Mouse (Mus musculus) liver, embryonic 15.5 days (tissue): ENCODE measurements around the gene Wwox. TPM values are rescaled to one million over a fixed set of nuclear protein-coding genes. Genes with fewer than 3 reads are reported as not detected.

ENCODE experiments used
- ATAC-seq: fragments of 200-750 bp; cut with Nextera tagmentation; 2 replicates; pipeline ENCODE4 v1.8.0; 2017; ENCODE audit warnings: moderate number of reproducible peaks, mild to moderate bottlenecking, moderate library complexity; ENCODE audit not compliant: insufficient read depth
- H3K27ac ChIP-seq: fragments of 300-500 bp; sonication (generic); replicated peaks from 2 replicates; pipeline ENCODE4 v1.5.1; 2015; ENCODE audit warnings: mild to moderate bottlenecking, inconsistent platforms
- H3K27me3 ChIP-seq: fragments of 300-500 bp; sonication (generic); 2 replicates; pipeline ENCODE4 v1.6.1; 2015; ENCODE audit warnings: mild to moderate bottlenecking, inconsistent platforms
- H3K36me3 ChIP-seq: fragments of 300-500 bp; sonication (generic); replicated peaks from 2 replicates; pipeline ENCODE4 v1.6.1; 2015; ENCODE audit warnings: moderate library complexity, mild to moderate bottlenecking, inconsistent platforms
- H3K4me1 ChIP-seq: fragments of 300-500 bp; sonication (generic); replicated peaks from 2 replicates; pipeline ENCODE4 v1.6.1; 2015; ENCODE audit warnings: inconsistent platforms
- H3K4me2 ChIP-seq: fragments of 300-500 bp; sonication (generic); 2 replicates; pipeline ENCODE4 v1.6.1; 2015; ENCODE audit warnings: moderate library complexity, mild to moderate bottlenecking, inconsistent platforms
- H3K4me3 ChIP-seq: fragments of 300-500 bp; sonication (generic); replicated peaks from 2 replicates; pipeline ENCODE4 v1.5.1; 2015; ENCODE audit warnings: mild to moderate bottlenecking, inconsistent platforms
- H3K9ac ChIP-seq: fragments of 300-500 bp; sonication (generic); 2 replicates; pipeline ENCODE4 v1.6.1; 2015; ENCODE audit warnings: moderate library complexity, mild to moderate bottlenecking, inconsistent platforms
- H3K9me3 ChIP-seq: fragments of 300-500 bp; sonication (generic); replicated peaks from 2 replicates; pipeline ENCODE4 v1.6.1; 2016; ENCODE audit warnings: inconsistent platforms
- WGBS: fragments of 180-500 bp; shearing (Covaris S2); methylation state at CpG from one replicate; pipeline ENCODE4 v1.1.7; 2015; ENCODE audit warnings: mixed read lengths; ENCODE audit not compliant: insufficient replicate concordance; 5-methylcytosine and 5-hydroxymethylcytosine counted together
- polyA plus RNA-seq: library from polyadenylated mRNA; unstranded; fragments of >200 nt; fragmentation: Nextera tagmentation; extraction: Ambion mirVana; gene quantifications from 2 replicates; pipeline ENCODE4 v1.2.1, GENCODE M21; 2015

Gene Wwox
- polyA plus RNA-seq, 1 experiment from 2014 or later: 3.5 TPM

DNA sequence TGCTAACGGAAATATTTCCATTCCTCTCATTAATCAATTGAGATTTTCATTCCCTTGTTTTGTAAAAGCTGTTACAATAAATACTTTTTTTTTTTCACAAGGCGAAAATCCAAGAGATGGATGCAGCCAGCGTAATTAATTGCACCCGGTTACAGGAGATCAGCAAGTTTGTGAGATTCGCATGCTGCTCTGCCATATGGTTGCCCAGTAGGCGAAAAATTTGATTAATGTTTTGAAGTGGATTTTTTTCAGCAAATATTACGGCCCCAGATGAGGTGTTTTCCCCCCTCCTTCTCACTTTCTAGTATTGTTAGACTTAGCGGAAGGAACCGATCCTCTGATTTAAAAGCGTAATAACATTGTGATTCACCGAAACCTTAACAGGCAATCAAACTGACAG lies 160.7 kb downstream of the Wwox start:
- 78% methylated on average over 11 of the region's 11 CpGs for WGBS
- H3K9me3 ChIP-seq: no peaks in the 10 kb centered on the region
- no peak overlapping the region for H3K9ac ChIP-seq
- H3K27ac ChIP-seq: no peak overlapping the region
- H3K4me3 ChIP-seq: no peak overlapping the region
- no peak for ATAC-seq
- H3K4me1 ChIP-seq: 0 out of 2 replicates have a peak, but pooled peaks cover 7% of the 10 kb centered on the region
- no peak overlapping the region for H3K4me2 ChIP-seq
- H3K27me3 ChIP-seq: no peaks in the 10 kb centered on the region
- no peaks in the 10 kb centered on the region for H3K36me3 ChIP-seq

DNA sequence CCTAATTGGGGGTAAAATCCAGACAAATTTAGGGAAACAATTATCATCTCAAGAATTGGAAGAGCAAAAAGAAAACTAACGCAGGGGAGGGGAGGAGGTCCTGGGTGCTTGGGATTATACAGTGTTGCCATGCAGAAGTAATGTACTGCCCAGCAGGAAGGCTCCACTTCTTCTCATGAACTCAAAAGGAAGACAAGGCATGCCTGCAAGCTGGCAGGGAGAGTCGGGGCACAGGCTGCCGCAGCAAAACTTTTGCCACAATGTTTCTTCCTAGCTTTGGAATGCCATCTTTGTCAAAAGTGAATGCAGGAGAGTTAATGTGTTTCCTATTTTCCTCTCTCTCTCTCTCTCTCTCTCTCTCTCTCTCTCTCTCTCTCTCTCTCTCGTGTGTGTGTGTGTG lies 163.6 kb downstream of the Wwox start:
- Histone ChIP-seq H3K9ac (no peak overlapping the region), H3K36me3 (no peaks in the 10 kb centered on the region), H3K4me2 (no peak overlapping the region), H3K9me3 (no peaks in the 10 kb centered on the region), H3K4me3 (no peak overlapping the region), H3K27me3 (no peaks in the 10 kb centered on the region), H3K4me1 (0 out of 2 replicates have a peak, but pooled peaks cover 7% of the 10 kb centered on the region), H3K27ac (no peak overlapping the region)
- ATAC-seq: no peak
- 62% methylated on average over 3 of the region's 4 CpGs for WGBS

DNA sequence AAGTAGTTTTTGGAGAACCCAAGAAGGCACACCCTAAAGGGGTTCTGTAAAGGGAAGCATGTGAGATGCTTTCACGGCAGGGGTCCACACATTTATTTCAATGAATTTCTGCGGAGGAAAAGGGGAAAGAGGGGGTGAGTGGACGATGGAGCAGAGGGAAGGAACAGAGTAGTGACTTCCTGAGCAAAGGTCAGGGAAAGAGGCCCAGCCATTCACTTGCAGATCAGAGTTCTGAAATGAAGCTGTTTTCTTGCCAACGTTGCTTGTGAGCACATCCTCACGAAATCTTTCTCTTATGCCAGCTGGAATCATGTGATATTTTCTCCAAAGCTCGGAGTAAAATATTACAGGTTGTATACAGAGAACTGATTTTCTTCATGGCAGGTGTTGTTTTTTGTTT lies 164.1 kb downstream of the Wwox start:
- H3K27me3 ChIP-seq: no peaks in the 10 kb centered on the region
- H3K27ac ChIP-seq: no peak overlapping the region
- no peaks in the 10 kb centered on the region for H3K36me3 ChIP-seq
- H3K4me2 ChIP-seq: no peak overlapping the region
- 34% methylated on average over 6 of the region's 6 CpGs for WGBS
- no peak overlapping the region for H3K4me3 ChIP-seq
- no peaks in the 10 kb centered on the region for H3K9me3 ChIP-seq
- no peak overlapping the region for H3K9ac ChIP-seq
- H3K4me1 ChIP-seq: 0 out of 2 replicates have a peak, but pooled peaks cover 7% of the 10 kb centered on the region
- no peak for ATAC-seq

DNA sequence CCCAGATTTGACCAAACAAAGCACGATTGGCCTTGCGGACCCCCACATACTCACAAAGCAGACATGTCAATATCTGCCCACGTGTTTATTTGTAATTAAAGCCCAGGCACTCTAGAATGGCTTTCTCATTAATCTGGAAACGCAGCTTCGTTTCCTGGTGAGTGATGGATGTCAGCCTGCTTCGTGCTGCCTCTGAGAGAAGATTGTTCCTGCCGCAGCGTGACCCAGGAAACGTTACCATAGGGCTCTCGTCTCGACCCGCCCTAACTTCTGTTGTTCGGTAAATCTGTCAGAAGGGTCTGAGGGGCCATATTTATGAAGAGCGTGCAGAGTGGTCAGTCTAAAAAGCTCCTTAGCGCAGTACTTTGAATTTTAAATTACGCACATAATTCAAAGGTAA lies 164.9 kb downstream of the Wwox start:
- Histone ChIP-seq H3K9me3 (no peaks in the 10 kb centered on the region), H3K4me2 (no peak overlapping the region), H3K27me3 (no peaks in the 10 kb centered on the region), H3K4me3 (no peak overlapping the region), H3K9ac (no peak overlapping the region), H3K4me1 (0 out of 2 replicates have a peak, but pooled peaks cover 6% of the 10 kb centered on the region), H3K27ac (no peak overlapping the region), H3K36me3 (no peaks in the 10 kb centered on the region)
- no peak for ATAC-seq
- WGBS: 67% methylated on average over 16 of the region's 16 CpGs

DNA sequence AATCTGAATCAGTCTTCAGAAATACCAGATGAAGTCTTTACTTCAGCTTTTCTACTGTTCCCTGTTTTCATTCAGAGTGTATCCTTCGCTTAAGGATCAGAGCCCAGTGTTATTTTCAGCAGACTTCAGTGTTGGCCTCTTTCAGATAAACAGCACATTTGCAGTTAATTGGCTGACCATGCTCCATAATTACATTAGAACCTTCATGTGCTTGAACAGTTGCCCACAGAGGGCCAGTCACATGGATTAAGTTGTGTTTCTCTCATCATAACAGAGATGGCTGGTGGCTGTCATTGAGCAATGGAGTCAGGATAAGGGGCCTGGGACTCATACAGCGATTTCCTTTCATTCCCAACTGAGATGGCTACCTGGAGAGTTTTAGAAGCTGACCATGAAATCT lies 166.2 kb downstream of the Wwox start:
- no peak for ATAC-seq
- WGBS: 58% methylated on average over 2 of the region's 2 CpGs

DNA sequence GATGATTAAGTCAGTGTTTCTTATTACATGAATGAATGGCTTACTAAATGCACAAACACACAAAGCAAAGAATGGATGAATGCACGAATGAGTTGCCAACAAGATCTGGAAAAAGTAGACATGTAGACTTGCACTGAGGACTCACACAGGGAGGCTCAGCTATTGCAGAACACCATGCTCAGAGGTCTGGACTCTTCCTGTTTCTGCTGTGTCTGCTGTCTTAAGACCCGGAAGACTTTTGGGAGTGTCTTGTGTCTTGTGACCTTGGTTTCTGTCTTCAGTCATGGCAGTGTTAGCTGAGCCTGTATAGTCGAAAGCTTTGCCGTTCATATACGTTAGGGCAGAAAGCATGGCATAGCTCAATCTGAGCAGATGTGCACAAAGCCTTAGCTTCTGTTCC lies 169.9 kb downstream of the Wwox start:
- ATAC-seq: no peak
- H3K9me3 ChIP-seq: no peaks in the 10 kb centered on the region
- H3K27me3 ChIP-seq: no peaks in the 10 kb centered on the region
- no peak overlapping the region for H3K4me3 ChIP-seq
- no peak overlapping the region for H3K4me2 ChIP-seq
- H3K9ac ChIP-seq: no peak overlapping the region
- WGBS: 74% methylated on average over 5 of the region's 5 CpGs
- no peaks in the 10 kb centered on the region for H3K36me3 ChIP-seq
- H3K27ac ChIP-seq: no peak overlapping the region
- peaks cover 6% of the 10 kb centered on the region; the same call in 1 of the 2 replicates for H3K4me1 ChIP-seq

More for the DNA sequence above, 166.2 kb downstream of the Wwox start:
- no peak overlapping the region for H3K4me3 ChIP-seq
- H3K9me3 ChIP-seq: no peaks in the 10 kb centered on the region
- no peak overlapping the region for H3K9ac ChIP-seq
- H3K36me3 ChIP-seq: no peaks in the 10 kb centered on the region
- H3K27ac ChIP-seq: no peak overlapping the region
- no peaks in the 10 kb centered on the region for H3K27me3 ChIP-seq
- 0 out of 2 replicates have a peak, but pooled peaks cover 3% of the 10 kb centered on the region for H3K4me1 ChIP-seq
- H3K4me2 ChIP-seq: no peak overlapping the region

DNA sequence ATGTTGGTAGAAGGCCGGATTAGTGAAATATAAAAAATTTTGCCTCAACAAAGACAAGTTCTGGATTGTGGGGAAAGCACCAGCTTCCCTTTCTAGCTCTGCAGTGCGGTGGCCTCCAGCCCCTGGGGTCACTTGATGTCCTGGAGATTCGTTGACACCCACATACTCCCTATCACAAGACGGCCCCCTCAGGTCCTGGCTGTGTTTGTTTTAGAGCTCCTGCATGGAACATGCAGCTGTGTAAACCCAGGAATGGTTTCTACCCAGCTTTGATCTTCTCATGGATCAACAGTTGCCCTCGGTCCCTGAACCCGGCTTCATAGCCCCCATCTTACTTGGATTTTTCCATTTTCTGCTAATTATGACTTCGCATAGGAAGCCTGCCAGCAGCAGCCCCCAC lies 171.6 kb downstream of the Wwox start:
- no peaks in the 10 kb centered on the region for H3K9me3 ChIP-seq
- WGBS: 57% methylated on average over 7 of the region's 7 CpGs
- no peak overlapping the region for H3K4me3 ChIP-seq
- no peak overlapping the region for H3K27ac ChIP-seq
- H3K4me2 ChIP-seq: no peak overlapping the region
- peaks cover 9% of the 10 kb centered on the region for H3K4me1 ChIP-seq
- ATAC-seq: peak; percentile 43; the same call in 1 of the 2 replicates
- H3K9ac ChIP-seq: no peak overlapping the region
- H3K27me3 ChIP-seq: no peaks in the 10 kb centered on the region
- H3K36me3 ChIP-seq: no peaks in the 10 kb centered on the region

DNA sequence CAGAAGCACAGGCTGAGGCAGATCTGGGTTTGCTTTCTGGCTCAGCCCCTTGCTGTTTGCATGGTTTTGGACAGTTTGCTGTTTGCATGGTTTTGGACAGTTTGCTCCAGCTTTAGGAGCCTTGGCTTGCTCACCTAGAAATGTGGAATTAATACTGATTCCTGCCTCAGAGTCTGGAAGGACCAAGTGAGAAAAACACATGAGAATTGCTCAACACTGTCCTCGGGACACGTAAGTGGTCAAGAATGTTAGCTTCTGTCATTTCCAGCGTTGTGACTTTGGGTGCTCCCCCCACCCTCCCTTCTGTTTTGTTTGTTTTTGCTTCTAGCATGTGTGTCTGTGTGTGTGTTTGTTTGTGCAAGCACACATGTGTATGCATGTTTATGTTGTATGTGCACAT lies 172.6 kb downstream of the Wwox start:
- no peak for ATAC-seq
- H3K27ac ChIP-seq: no peak overlapping the region
- 62% methylated on average over 3 of the region's 3 CpGs for WGBS

DNA sequence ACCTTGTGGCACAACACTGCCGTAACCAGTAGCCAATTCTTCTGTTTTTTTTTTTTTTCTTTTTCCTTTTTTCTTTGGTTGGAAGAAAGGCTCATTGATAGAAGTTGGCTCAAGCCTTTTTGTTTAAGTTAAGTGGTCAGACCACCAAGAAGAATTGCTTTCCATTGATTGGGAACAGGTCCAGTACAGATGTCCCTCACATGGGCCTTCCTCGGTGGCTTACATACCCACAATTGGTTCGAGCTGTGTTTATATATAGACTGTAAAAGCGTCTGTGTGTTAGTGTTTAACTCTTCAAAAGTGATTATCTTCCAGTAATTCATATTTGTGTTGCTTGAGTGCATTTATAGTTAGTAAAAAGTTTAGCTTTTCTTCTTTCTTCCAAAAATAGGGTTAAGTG lies 176.0 kb downstream of the Wwox start:
- H3K36me3 ChIP-seq: no peaks in the 10 kb centered on the region
- no peak for ATAC-seq
- H3K9ac ChIP-seq: no peak overlapping the region
- H3K4me3 ChIP-seq: no peak overlapping the region
- H3K4me1 ChIP-seq: peaks cover 12% of the 10 kb centered on the region
- no peaks in the 10 kb centered on the region for H3K9me3 ChIP-seq
- H3K27ac ChIP-seq: peak overlapping the region; percentile 29; the same call in 1 of the 2 replicates
- H3K4me2 ChIP-seq: no peak overlapping the region
- H3K27me3 ChIP-seq: no peaks in the 10 kb centered on the region
- WGBS: 67% methylated on average over 4 of the region's 4 CpGs

More for the DNA sequence above, 172.6 kb downstream of the Wwox start:
- Histone ChIP-seq H3K27me3 (no peaks in the 10 kb centered on the region), H3K4me1 (peaks cover 12% of the 10 kb centered on the region), H3K4me2 (no peak overlapping the region), H3K4me3 (no peak overlapping the region), H3K36me3 (no peaks in the 10 kb centered on the region), H3K9me3 (no peaks in the 10 kb centered on the region), H3K9ac (no peak overlapping the region)

DNA sequence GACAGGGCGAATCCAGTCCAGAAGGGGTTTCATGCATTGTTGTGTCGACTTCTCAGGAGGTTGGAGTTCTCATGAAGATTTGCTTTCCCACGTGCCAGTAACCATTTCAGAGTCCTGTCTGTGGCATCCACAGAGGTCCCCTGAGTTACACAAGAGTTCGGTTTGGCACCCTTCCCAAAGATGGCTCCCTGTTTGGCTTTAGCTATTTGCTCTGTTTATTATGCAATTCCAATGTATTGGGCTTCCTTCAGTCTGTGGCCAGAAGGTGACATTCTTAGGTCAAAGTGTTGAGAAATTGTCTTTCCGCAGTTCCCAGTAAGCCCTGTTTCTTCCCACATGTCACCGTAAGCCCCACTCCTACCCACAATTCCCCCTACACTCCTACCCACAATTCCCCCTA lies 176.5 kb downstream of the Wwox start:
- H3K9ac ChIP-seq: no peak overlapping the region
- H3K27ac ChIP-seq: peak overlapping the region; percentile 29; the same call in 1 of the 2 replicates
- no peaks in the 10 kb centered on the region for H3K27me3 ChIP-seq
- H3K4me3 ChIP-seq: no peak overlapping the region
- H3K4me1 ChIP-seq: peaks cover 12% of the 10 kb centered on the region
- H3K9me3 ChIP-seq: no peaks in the 10 kb centered on the region
- H3K4me2 ChIP-seq: no peak overlapping the region
- WGBS: 55% methylated on average over 6 of the region's 6 CpGs
- ATAC-seq: peak; percentile 69
- H3K36me3 ChIP-seq: no peaks in the 10 kb centered on the region

DNA sequence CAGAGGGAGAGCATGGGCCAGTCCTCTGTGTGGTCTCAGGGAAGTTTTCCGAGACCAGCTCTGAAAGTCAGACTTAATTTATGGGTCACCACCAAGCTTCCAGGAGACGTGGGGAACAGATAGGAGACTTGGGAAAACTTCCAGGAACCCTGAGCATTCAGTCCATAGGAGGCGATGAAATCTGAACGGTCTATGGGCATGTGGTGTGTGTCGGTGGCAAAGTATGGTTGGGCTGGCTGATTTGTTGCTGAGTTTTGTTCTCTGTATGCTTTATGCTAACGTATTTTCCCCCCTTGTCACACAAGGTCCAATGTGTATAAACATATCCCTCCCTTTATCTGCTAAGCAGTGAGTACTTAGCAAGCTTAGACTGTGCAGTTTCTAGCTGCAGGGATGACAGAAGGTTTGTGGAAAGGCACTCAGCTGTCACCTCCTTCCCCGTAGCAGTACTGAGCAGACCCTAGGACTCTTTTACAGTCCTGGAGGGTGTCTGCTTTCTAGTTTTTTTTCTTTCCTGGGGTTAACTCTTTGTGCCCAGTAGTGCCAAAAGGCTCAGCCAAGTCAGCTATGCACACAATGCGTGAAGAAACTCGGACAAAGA lies 179.6 kb downstream of the Wwox start:
- ATAC-seq: no peak
- H3K36me3 ChIP-seq: no peaks in the 10 kb centered on the region
- H3K4me3 ChIP-seq: no peak overlapping the region
- peaks cover 6% of the 10 kb centered on the region; the same call in 1 of the 2 replicates for H3K4me1 ChIP-seq
- WGBS: 62% methylated on average over 9 of the region's 9 CpGs
- no peak overlapping the region for H3K4me2 ChIP-seq
- H3K27me3 ChIP-seq: no peaks in the 10 kb centered on the region
- no peak overlapping the region for H3K9ac ChIP-seq
- H3K27ac ChIP-seq: no peak overlapping the region
- no peaks in the 10 kb centered on the region for H3K9me3 ChIP-seq

DNA sequence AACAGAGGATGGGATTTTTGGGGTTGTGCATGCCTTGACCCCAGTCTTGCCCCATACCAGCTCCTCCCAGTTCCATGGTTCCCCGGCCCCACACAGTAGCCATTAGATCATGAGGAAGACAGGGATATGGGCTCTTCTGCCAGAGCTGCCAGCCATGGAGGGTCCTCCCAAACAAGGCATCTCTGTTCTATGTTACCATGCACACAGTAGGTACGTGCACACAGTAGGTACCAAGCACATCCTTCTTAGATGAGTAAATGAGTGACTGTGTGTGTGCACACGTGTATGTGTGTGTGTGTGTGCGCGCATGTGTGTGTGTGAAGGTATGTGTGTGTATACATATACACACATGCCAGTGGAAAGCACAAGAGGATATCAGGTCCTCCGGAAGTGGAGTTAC lies 185.9 kb downstream of the Wwox start:
- Histone ChIP-seq H3K4me2 (no peak overlapping the region), H3K9ac (no peak overlapping the region), H3K27ac (no peak overlapping the region), H3K36me3 (no peaks in the 10 kb centered on the region), H3K4me3 (no peak overlapping the region), H3K9me3 (no peaks in the 10 kb centered on the region), H3K27me3 (no peaks in the 10 kb centered on the region), H3K4me1 (no peaks in the 10 kb centered on the region)
- WGBS: 74% methylated on average over 6 of the region's 6 CpGs
- ATAC-seq: no peak
